Mouse (Mus musculus): ENCODE data around the gene Gpcpd1.

DNA sequence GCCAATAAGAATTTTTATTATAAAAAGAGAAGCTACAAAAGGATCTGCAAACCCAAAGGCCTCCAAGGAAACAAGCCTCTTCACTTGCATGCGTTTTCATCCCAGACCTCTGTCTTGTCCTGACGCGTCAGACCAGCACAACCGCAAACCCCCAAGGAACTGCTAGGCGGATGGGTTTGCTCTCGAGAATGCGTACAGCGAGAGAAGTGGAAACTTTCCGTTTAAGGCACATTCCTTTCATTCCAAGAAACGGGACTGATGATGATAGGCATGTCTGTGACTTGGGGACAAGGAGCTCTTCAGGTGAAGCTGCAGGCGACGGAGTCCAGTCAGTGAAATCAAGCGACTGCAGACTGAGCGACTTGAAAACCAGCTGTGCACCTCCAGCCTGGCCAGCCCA, 80.4 kb downstream of the Gpcpd1 start:
- no peak for TF ChIP-seq CTCF (IDR thresholded peaks at IDR 0.05; ENCODE audit: control insufficient read depth, insufficient read depth, low read length)
- TF ChIP-seq POLR2A (IDR thresholded peaks at IDR 0.05; ENCODE audit: borderline replicate concordance, control insufficient read depth, low read depth, low read length) = no peak

Measured in bone marrow, adult 2 months (tissue).